Mouse (Mus musculus) layer of hippocampus, adult 9-10 months (tissue): ENCODE results near the gene Spry1.
"Not testable (repeated sequence)": the region's sequence is repeated elsewhere in the genome, so short reads cannot be mapped to it uniquely, and the experiment has no call there.

Source experiments
- DNase-seq: peaks from one replicate; pipeline ENCODE4 v3.0.0; 2022; ENCODE audit warnings: low spot score

The Spry1 gene

GRCm38 (mm10) chr3:37639690-37640089 is at the start of gene Spry1:
Spry1 (plus strand) TSS chr3:37639947.
- DNase-seq: peak; percentile 99

- no peak for DNase-seq
Measured at GRCm38 (mm10) chr3:37595721-37596120, 44.0 kb upstream of the Spry1 start.

DNA sequence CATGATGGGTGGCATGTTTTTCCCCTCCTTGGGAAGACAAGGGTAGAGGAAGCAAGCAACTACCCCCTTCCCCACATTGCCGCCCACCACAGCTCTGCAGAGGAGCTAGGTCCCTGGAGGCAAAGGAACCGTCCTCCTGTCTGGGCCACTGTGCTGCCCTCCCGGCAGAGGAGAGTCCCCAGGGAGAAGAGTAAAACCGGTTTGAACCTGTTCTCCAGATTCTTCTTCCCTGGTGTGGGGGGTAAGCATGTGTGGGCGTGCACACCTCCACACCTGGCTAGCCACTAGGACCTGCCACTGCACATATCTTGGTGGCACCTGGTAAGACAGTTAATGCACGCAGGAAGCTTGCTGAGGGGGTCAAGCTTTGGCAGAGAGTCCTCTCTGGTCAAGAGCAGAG is 43.2 kb upstream of the Spry1 start:
- DNase-seq: no peak

GRCm38 (mm10) chr3:37597200-37597599 is 42.5 kb upstream of the Spry1 start:
- no peak for DNase-seq

DNA sequence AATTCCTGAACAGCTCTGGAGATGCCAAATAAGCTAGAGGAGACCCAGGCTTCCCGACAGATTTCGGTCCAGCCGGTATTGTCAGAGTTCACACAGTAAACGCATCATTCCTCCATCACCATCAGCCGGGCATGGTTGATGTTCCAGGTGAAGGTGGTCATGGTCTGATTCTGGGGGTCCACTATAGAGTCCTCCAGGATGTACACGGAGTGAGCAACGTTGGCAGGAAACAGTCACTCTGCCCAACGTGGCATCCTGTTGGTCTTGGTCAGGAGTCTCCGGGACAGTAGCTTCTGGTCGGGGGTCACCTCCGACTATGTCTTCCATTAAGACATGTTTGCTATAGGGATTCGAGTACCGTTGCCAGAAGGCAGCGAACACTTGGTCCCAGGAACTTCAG is 40.1 kb upstream of the Spry1 start:
- not testable (repeated sequence) for DNase-seq

DNA sequence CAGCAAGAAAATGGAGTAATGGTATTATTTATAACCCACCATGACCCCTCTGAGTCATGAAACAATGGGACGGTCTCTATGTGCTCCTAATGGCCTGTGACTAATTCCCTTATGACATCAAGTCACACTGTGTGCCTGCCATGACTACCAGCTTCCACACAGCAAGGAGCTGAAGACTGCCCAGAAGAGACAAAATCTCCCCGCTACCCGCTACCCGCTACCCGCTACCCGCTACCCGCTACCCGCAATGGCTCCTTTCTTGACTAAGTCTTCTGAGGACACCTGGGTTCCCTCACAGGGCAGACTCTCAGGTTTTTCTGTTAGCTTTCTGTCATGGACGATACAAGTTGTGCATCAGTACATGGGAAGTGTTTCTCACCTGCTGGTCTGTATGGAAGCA is 37.4 kb upstream of the Spry1 start:
- no peak for DNase-seq

GRCm38 (mm10) chr3:37602890-37603289 is 36.9 kb upstream of the Spry1 start:
- no peak for DNase-seq

- no peak for DNase-seq
Measured at GRCm38 (mm10) chr3:37603541-37603940, 36.2 kb upstream of the Spry1 start.

GRCm38 (mm10) chr3:37604976-37605875 is 34.5 kb upstream of the Spry1 start:
- no peak for DNase-seq

- peak; percentile 25 for DNase-seq
Measured at GRCm38 (mm10) chr3:37605876-37606238, 33.9 kb upstream of the Spry1 start.

GRCm38 (mm10) chr3:37608926-37609325 is 30.8 kb upstream of the Spry1 start:
- no peak for DNase-seq

GRCm38 (mm10) chr3:37610670-37611069 is 29.1 kb upstream of the Spry1 start:
- no peak for DNase-seq

DNA sequence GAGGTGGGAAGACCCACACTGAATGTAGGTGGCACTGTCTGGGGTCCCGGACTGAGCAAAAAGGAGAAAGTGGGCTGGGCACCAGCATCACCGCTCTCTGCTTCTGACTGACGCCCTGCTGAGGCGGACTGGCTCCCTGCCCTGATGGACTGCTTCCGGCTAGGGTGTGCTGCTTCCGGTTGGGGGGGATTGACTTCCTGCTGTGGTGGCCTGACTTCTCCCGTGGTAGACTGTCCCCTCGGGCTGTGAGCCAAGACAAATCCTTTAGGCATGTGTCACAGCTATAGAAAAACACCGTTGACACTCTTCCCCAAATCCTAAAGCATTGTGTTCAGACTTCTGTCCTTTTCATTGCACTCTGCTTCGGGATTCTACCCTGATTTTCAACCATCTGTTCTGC is 26.0 kb upstream of the Spry1 start:
- DNase-seq: no peak

DNA sequence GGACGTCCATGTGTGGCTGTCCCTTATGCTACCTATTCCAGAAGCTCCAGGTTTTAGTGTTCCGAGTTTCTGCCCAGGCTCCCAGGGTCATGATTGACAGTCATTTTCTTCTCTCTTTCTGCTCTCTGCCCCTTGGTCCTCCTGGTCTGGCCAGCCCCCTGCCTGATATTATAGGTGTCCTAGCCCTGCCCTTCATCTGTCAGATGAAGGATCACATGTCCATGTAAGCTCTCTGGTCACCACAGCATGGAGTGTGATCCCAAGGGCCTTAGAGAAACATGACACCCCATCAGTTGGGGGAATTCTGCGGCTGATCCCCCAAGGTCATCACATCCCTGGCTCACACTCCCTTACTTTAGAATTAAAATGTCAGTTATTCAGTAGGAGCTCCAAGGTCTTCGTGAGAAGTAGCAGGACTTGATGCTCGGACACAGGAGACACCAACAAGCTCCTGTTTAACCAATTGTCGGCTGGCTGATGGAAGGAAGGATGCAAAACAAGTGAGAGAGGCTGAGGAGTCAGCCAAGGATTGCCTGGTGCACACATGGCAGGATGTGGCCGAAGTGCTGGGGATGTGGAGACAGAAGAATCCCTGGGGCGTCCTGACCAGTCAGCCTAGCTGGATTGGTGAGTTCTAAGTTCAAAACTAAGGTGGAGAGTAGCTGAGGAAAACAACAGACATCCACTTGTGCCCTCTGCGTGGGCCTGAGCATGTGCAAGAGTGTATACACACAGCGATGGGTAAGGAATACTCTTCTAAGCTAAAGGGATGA is 24.7 kb upstream of the Spry1 start:
- DNase-seq: no peak

GRCm38 (mm10) chr3:37616586-37617547 is 22.9 kb upstream of the Spry1 start:
- DNase-seq: no peak

DNA sequence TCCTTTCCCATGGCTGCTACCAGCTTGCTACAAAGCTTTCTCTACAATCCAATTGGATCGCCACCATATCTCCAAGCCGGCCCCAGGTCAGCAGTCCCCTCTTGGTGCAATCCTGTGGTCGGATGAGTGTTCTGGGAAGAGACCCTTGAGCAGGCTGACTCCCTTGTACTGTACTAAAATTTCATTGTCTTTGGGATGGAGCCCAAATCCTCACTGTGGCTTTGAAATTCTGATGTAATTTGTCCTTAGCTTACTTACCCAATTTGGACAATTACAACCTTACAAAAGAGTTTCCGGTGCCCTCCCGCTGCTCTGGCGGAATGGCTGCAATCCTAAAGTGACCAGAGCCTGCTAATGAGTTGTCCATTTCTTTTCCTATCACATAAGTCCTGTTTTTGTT is 7.5 kb upstream of the Spry1 start:
- no peak for DNase-seq

GRCm38 (mm10) chr3:37632751-37633150 is 7.0 kb upstream of the Spry1 start:
- DNase-seq: no peak

DNA sequence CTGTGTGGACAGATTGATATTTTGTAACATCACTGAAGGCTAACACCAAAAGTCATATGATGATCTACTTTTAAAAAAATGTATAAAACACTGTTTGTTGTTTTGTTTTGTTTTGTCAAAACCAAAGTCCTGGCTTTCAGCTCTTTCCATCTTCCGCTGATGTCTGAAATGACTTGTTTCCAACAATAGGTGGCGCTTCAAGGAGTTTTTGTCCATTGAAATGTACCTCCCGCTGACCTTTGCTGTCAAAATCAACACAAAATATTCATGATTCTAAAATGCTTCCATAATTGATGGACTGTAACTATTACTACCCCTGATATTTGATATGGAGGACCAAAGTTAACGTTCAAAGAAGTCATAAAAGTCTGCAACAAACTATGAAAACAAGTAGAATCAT is 5.1 kb upstream of the Spry1 start:
- DNase-seq: no peak

- no peak for DNase-seq
Measured at GRCm38 (mm10) chr3:37636921-37637320, 2.8 kb upstream of the Spry1 start.

- DNase-seq: no peak
Measured at GRCm38 (mm10) chr3:37640162-37640721, 495 bp downstream of the Spry1 start.

- DNase-seq: no peak
Measured at GRCm38 (mm10) chr3:37640810-37641209, 1.1 kb downstream of the Spry1 start.
